Mouse (Mus musculus): ENCODE data around the gene Ces3a. TPM values are rescaled to one million over a fixed set of nuclear protein-coding genes. Genes with fewer than 3 reads are reported as not detected.
"Not testable (repeated sequence)": the region's sequence is repeated elsewhere in the genome, so short reads cannot be mapped to it uniquely, and the experiment has no call there.

Ces3a gene
- polyA plus RNA-seq, 2 experiments: not detected

GRCm38 (mm10) chr8:105088581-105088980 lies 40.2 kb downstream of the Ces3a start:
- no peak overlapping the region for H3K4me3 ChIP-seq (replicated peaks; ENCODE audit: low read length)
- H3K9ac ChIP-seq (ENCODE audit: low read depth, low read length, severe bottlenecking): no peak overlapping the region
- H3K9me3 ChIP-seq (ENCODE audit: control insufficient read depth, low read length): no peaks in the 10 kb centered on the region
- 68% methylated on average over 4 of the region's 4 CpGs for WGBS
- H3K4me1 ChIP-seq (ENCODE audit: control insufficient read depth, insufficient read depth, low read length): no peaks in the 10 kb centered on the region
- ATAC-seq (ENCODE audit: low FRiP score, low read depth) (no peak), DNase-seq (ENCODE audit: low spot score) (no peak)
- no peaks in the 10 kb centered on the region for H3K36me3 ChIP-seq (ENCODE audit: control insufficient read depth, insufficient read depth, low read length)
- no peak overlapping the region for H3K4me2 ChIP-seq (replicated peaks; ENCODE audit: low read depth, low read length, severe bottlenecking)
- no peaks in the 10 kb centered on the region for H3K27me3 ChIP-seq (ENCODE audit: control insufficient read depth, insufficient read depth, low read length)
- no peak for TF ChIP-seq POLR2A (IDR thresholded peaks at IDR 0.05; ENCODE audit: borderline replicate concordance, extremely low read depth, insufficient read depth, insufficient read length)
- no peak overlapping the region for H3K27ac ChIP-seq (replicated peaks; ENCODE audit: low read depth, low read length)

GRCm38 (mm10) chr8:105093992-105094391 lies 45.6 kb downstream of the Ces3a start:
- 84% methylated on average over 3 of the region's 3 CpGs for WGBS
- no peaks in the 10 kb centered on the region for H3K27me3 ChIP-seq (ENCODE audit: control insufficient read depth, insufficient read depth, low read length)

GRCm38 (mm10) chr8:105102101-105102785 lies 53.8 kb downstream of the Ces3a start:
- H3K9ac ChIP-seq (ENCODE audit: low read depth, low read length, severe bottlenecking); ATAC-seq (ENCODE audit: low FRiP score, low read depth); H3K4me2 ChIP-seq (replicated peaks; ENCODE audit: low read depth, low read length, severe bottlenecking); H3K27me3 ChIP-seq (ENCODE audit: control insufficient read depth, insufficient read depth, low read length); H3K27ac ChIP-seq (replicated peaks; ENCODE audit: low read depth, low read length); DNase-seq (ENCODE audit: low spot score); H3K4me3 ChIP-seq (replicated peaks; ENCODE audit: low read length); H3K36me3 ChIP-seq (ENCODE audit: control insufficient read depth, insufficient read depth, low read length); H3K9me3 ChIP-seq (ENCODE audit: control insufficient read depth, low read length); H3K4me1 ChIP-seq (ENCODE audit: control insufficient read depth, insufficient read depth, low read length): not testable (repeated sequence)
- 68% methylated on average over 4 of the region's 4 CpGs for WGBS

More at GRCm38 (mm10) chr8:105093992-105094391, 45.6 kb downstream of the Ces3a start:
- no peaks in the 10 kb centered on the region for H3K9me3 ChIP-seq (ENCODE audit: control insufficient read depth, low read length)
- no peaks in the 10 kb centered on the region for H3K36me3 ChIP-seq (ENCODE audit: control insufficient read depth, insufficient read depth, low read length)
- no peak overlapping the region for H3K4me3 ChIP-seq (replicated peaks; ENCODE audit: low read length)
- H3K27ac ChIP-seq (replicated peaks; ENCODE audit: low read depth, low read length): no peak overlapping the region
- no peaks in the 10 kb centered on the region for H3K4me1 ChIP-seq (ENCODE audit: control insufficient read depth, insufficient read depth, low read length)
- no peak for TF ChIP-seq POLR2A (IDR thresholded peaks at IDR 0.05; ENCODE audit: borderline replicate concordance, extremely low read depth, insufficient read depth, insufficient read length)
- no peak overlapping the region for H3K9ac ChIP-seq (ENCODE audit: low read depth, low read length, severe bottlenecking)
- H3K4me2 ChIP-seq (replicated peaks; ENCODE audit: low read depth, low read length, severe bottlenecking): no peak overlapping the region
- ATAC-seq (ENCODE audit: low FRiP score, low read depth) (no peak), DNase-seq (ENCODE audit: low spot score) (no peak)

GRCm38 (mm10) chr8:105103701-105104100 lies 55.3 kb downstream of the Ces3a start:
- H3K9ac ChIP-seq (ENCODE audit: low read depth, low read length, severe bottlenecking); ATAC-seq (ENCODE audit: low FRiP score, low read depth); H3K27ac ChIP-seq (replicated peaks; ENCODE audit: low read depth, low read length); H3K9me3 ChIP-seq (ENCODE audit: control insufficient read depth, low read length); H3K4me2 ChIP-seq (replicated peaks; ENCODE audit: low read depth, low read length, severe bottlenecking); H3K4me1 ChIP-seq (ENCODE audit: control insufficient read depth, insufficient read depth, low read length); H3K36me3 ChIP-seq (ENCODE audit: control insufficient read depth, insufficient read depth, low read length); H3K4me3 ChIP-seq (replicated peaks; ENCODE audit: low read length); DNase-seq (ENCODE audit: low spot score); H3K27me3 ChIP-seq (ENCODE audit: control insufficient read depth, insufficient read depth, low read length): not testable (repeated sequence)
- WGBS: 86% methylated on average over 5 of the region's 5 CpGs

- no peaks in the 10 kb centered on the region for H3K4me1 ChIP-seq (ENCODE audit: control insufficient read depth, insufficient read depth, low read length)
- no peak overlapping the region for H3K9ac ChIP-seq (ENCODE audit: low read depth, low read length, severe bottlenecking)
- WGBS: 90% methylated on average over 3 of the region's 3 CpGs
- H3K27ac ChIP-seq (replicated peaks; ENCODE audit: low read depth, low read length): no peak overlapping the region
- H3K27me3 ChIP-seq (ENCODE audit: control insufficient read depth, insufficient read depth, low read length): no peaks in the 10 kb centered on the region
- H3K9me3 ChIP-seq (ENCODE audit: control insufficient read depth, low read length): no peaks in the 10 kb centered on the region
- no peak for TF ChIP-seq POLR2A (IDR thresholded peaks at IDR 0.05; ENCODE audit: borderline replicate concordance, extremely low read depth, insufficient read depth, insufficient read length)
- no peak overlapping the region for H3K4me3 ChIP-seq (replicated peaks; ENCODE audit: low read length)
- H3K4me2 ChIP-seq (replicated peaks; ENCODE audit: low read depth, low read length, severe bottlenecking): no peak overlapping the region
- H3K36me3 ChIP-seq (ENCODE audit: control insufficient read depth, insufficient read depth, low read length): no peaks in the 10 kb centered on the region
- DNase-seq (ENCODE audit: low spot score) (no peak), ATAC-seq (ENCODE audit: low FRiP score, low read depth) (no peak)
Observed at GRCm38 (mm10) chr8:105104220-105104619, 55.8 kb downstream of the Ces3a start.

Other genes starting within 250 kb of the Ces3a start
- 0.13 and 0.14 TPM in 2 replicates for gene Ces2b, start 217.0 kb upstream of the Ces3a start, polyA plus RNA-seq (2012; rRNA removed)
- 0.15 and 0.22 TPM in 2 replicates for gene Ces2b, start 217.0 kb upstream of the Ces3a start, polyA plus RNA-seq (2014; fragmentation: Nextera tagmentation; extraction: Ambion mirVana)
- 0.03 TPM in 1 of 2 replicates, not detected in the other for gene Ces2c, start 201.5 kb upstream of the Ces3a start, polyA plus RNA-seq (2012; rRNA removed)
- not detected in 2 replicates for gene Ces2c, start 201.5 kb upstream of the Ces3a start, polyA plus RNA-seq (2014; fragmentation: Nextera tagmentation; extraction: Ambion mirVana)
- 0.25 and 0.26 TPM in 2 replicates for gene Ces2e, start 122.3 kb upstream of the Ces3a start, polyA plus RNA-seq (2012; rRNA removed)
- gene Ces2e, start 122.3 kb upstream of the Ces3a start, polyA plus RNA-seq (2014; fragmentation: Nextera tagmentation; extraction: Ambion mirVana): 0.10 and 0.22 TPM in 2 replicates
- gene Ces2f, start 101.2 kb upstream of the Ces3a start, polyA plus RNA-seq (2012; rRNA removed): 0.26 and 0.29 TPM in 2 replicates
- 0.14 and 0.39 TPM in 2 replicates for gene Ces2f, start 101.2 kb upstream of the Ces3a start, polyA plus RNA-seq (2014; fragmentation: Nextera tagmentation; extraction: Ambion mirVana)
- 1.4 and 1.9 TPM in 2 replicates for gene Ces2g, start 86.9 kb upstream of the Ces3a start, polyA plus RNA-seq (2012; rRNA removed)
- gene Ces2g, start 86.9 kb upstream of the Ces3a start, polyA plus RNA-seq (2014; fragmentation: Nextera tagmentation; extraction: Ambion mirVana): 1.2 and 3.5 TPM in 2 replicates
- not detected in 2 replicates for gene Ces2h, start 47.7 kb upstream of the Ces3a start, polyA plus RNA-seq (2012; rRNA removed)
- not detected in 2 replicates for gene Ces2h, start 47.7 kb upstream of the Ces3a start, polyA plus RNA-seq (2014; fragmentation: Nextera tagmentation; extraction: Ambion mirVana)
- not detected in 2 replicates for gene Ces3b, start 35.2 kb downstream of the Ces3a start, polyA plus RNA-seq (2012; rRNA removed)
- gene Ces3b, start 35.2 kb downstream of the Ces3a start, polyA plus RNA-seq (2014; fragmentation: Nextera tagmentation; extraction: Ambion mirVana): not detected in 2 replicates
- 0.05 TPM in 1 of 2 replicates, not detected in the other for gene Ces4a, start 83.2 kb downstream of the Ces3a start, polyA plus RNA-seq (2012; rRNA removed)
- gene Ces4a, start 83.2 kb downstream of the Ces3a start, polyA plus RNA-seq (2014; fragmentation: Nextera tagmentation; extraction: Ambion mirVana): not detected in 2 replicates
- gene Cbfb, start 122.1 kb downstream of the Ces3a start, polyA plus RNA-seq (2012; rRNA removed): 75.2 and 82.4 TPM in 2 replicates
- 101 and 119 TPM in 2 replicates for gene Cbfb, start 122.1 kb downstream of the Ces3a start, polyA plus RNA-seq (2014; fragmentation: Nextera tagmentation; extraction: Ambion mirVana)
- 30.1 and 32.8 TPM in 2 replicates for gene D230025D16Rik, start 176.5 kb downstream of the Ces3a start, polyA plus RNA-seq (2012; rRNA removed)
- 27.3 and 31.5 TPM in 2 replicates for gene D230025D16Rik, start 176.5 kb downstream of the Ces3a start, polyA plus RNA-seq (2014; fragmentation: Nextera tagmentation; extraction: Ambion mirVana)
- gene B3gnt9, start 206.6 kb downstream of the Ces3a start, polyA plus RNA-seq (2012; rRNA removed): 40.8 and 52.7 TPM in 2 replicates
- gene B3gnt9, start 206.6 kb downstream of the Ces3a start, polyA plus RNA-seq (2014; fragmentation: Nextera tagmentation; extraction: Ambion mirVana): 38.9 and 42.9 TPM in 2 replicates
- gene Tradd, start 216.0 kb downstream of the Ces3a start, polyA plus RNA-seq (2012; rRNA removed): 12.8 and 13.6 TPM in 2 replicates
- gene Tradd, start 216.0 kb downstream of the Ces3a start, polyA plus RNA-seq (2014; fragmentation: Nextera tagmentation; extraction: Ambion mirVana): 26.2 and 26.3 TPM in 2 replicates
- gene Fbxl8, start 216.0 kb downstream of the Ces3a start, polyA plus RNA-seq (2012; rRNA removed): 4.0 and 5.6 TPM in 2 replicates
- 2.9 and 3.7 TPM in 2 replicates for gene Fbxl8, start 216.0 kb downstream of the Ces3a start, polyA plus RNA-seq (2014; fragmentation: Nextera tagmentation; extraction: Ambion mirVana)
- gene Hsf4, start 221.2 kb downstream of the Ces3a start, polyA plus RNA-seq (2012; rRNA removed): 0.47 and 0.62 TPM in 2 replicates
- 0.14 TPM in 1 of 2 replicates, not detected in the other for gene Hsf4, start 221.2 kb downstream of the Ces3a start, polyA plus RNA-seq (2014; fragmentation: Nextera tagmentation; extraction: Ambion mirVana)
- gene Nol3, start 227.5 kb downstream of the Ces3a start, polyA plus RNA-seq (2012; rRNA removed): 2.0 and 2.3 TPM in 2 replicates
- gene Nol3, start 227.5 kb downstream of the Ces3a start, polyA plus RNA-seq (2014; fragmentation: Nextera tagmentation; extraction: Ambion mirVana): 2.3 and 3.3 TPM in 2 replicates
- 30.1 and 37.8 TPM in 2 replicates for gene 4931428F04Rik, start 241.3 kb downstream of the Ces3a start, polyA plus RNA-seq (2012; rRNA removed)
- 9.9 and 12.1 TPM in 2 replicates for gene 4931428F04Rik, start 241.3 kb downstream of the Ces3a start, polyA plus RNA-seq (2014; fragmentation: Nextera tagmentation; extraction: Ambion mirVana)
- 14.4 and 16.3 TPM in 2 replicates for gene Exoc3l, start 247.5 kb downstream of the Ces3a start, polyA plus RNA-seq (2012; rRNA removed)
- 7.4 and 9.8 TPM in 2 replicates for gene Exoc3l, start 247.5 kb downstream of the Ces3a start, polyA plus RNA-seq (2014; fragmentation: Nextera tagmentation; extraction: Ambion mirVana)
- 136 and 180 TPM in 2 replicates for gene E2f4, start 249.1 kb downstream of the Ces3a start, polyA plus RNA-seq (2012; rRNA removed)
- gene E2f4, start 249.1 kb downstream of the Ces3a start, polyA plus RNA-seq (2014; fragmentation: Nextera tagmentation; extraction: Ambion mirVana): 76.2 and 78.4 TPM in 2 replicates